Mouse (Mus musculus): ENCODE measurements around the gene Vmn2r118. TPM values are rescaled to one million over a fixed set of nuclear protein-coding genes. Genes with fewer than 3 reads are reported as not detected.

The Vmn2r118 gene
- polyA plus RNA-seq (2012; rRNA removed), result not detected in 2 replicates

DNA sequence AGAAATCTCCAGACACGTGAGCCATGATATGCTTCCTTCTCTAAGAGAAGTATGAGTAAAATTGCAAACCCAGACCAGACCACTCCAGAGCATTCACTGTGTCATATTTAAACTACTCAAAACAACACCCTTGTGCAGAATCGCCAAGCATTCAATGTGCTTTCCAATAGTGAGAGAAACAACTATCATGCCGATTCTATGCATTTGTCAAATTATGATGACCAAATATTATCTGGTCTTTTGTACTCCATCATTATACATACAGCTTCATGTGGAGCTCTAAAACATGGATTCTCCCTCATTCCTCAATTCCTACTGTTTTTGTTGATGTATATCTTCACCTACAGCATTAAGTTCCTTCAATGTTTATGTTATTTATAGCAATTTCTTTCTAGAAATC is at the start of gene Vmn2r118:
Vmn2r118 (minus strand) TSS at position 101 of the 400 bp plus-strand sequence.
- no peak for DNase-seq (ENCODE audit: extremely low spot score in 1 of 2, low spot score in 1 of 2)

DNA sequence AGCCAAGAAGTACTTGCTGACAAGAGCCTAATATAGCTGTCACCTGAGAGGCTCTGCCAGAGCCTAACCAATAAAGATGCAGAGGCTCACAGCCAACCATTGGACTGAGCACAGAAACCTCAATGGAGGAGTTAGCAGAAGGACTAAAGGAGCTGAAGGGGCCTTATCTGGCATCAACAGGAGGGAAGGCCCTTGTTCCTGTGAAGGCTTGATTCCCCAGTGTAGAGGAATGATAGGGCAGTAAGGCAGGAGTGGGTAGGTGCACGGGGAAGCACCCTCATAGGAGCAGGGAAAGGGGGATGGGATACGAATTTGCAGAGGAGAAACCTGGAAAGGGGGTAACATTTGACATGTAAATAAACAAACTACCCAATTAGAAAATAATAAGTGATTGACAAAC is 36.1 kb upstream of the Vmn2r118 start:
- DNase-seq (ENCODE audit: extremely low spot score in 1 of 2, low spot score in 1 of 2), result no peak

DNA sequence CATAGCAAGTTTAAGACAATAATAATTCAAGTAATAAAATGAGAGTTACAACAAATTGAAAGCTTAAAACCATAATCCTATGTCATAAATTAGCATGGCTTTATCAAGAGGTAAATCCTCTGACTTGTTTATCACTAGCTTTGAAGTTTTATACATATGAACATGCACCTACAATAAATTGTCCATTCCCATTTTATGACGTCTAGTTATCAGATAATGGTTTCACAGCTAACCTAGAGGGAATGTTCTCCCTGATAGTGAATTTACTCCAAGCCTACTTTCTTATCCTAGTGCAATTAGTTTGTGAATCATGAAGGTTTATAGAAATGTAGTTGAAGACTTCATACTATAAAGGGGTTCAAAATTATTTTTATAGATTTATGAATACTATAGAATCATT is 34.2 kb downstream of the Vmn2r118 start:
- no peak for DNase-seq (ENCODE audit: extremely low spot score in 1 of 2, low spot score in 1 of 2)

DNA sequence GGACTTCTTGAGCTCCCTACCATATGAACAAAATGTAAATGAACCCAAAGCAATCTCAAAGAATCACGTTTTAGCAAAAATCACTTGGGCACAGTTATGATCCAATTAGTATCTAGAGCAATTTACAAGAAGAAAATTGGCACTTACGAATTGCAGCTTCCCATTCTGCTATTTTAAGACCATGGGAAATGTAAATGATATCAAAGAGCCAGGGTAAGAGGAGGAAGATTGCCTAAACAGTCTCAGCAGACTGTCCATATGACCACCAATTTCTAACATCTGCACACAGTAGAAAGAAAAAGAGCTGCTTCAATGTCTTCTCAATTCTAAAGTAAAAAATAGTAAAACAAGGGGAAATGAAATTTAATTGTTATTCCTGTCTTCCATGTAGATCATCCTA is 63.2 kb downstream of the Vmn2r118 start:
- DNase-seq (ENCODE audit: extremely low spot score in 1 of 2, low spot score in 1 of 2), result no peak

DNA sequence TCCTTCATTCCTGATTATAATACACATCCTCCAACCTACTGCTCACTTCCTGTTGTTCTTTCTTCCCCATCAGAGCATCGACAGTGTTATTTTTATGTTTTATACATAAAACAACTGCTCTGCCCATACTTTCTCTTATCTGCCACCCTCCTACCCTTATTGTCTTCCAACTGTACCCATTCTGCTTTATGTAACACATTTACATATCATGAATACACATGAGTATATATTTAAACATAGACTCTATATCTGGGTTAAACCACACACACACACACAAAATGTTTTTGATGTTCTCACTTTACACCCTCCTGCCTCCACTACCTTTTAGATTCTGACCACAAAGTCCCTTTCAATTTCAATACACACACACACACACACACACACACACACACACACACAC is 76.5 kb downstream of the Vmn2r118 start:
- DNase-seq (ENCODE audit: extremely low spot score in 1 of 2, low spot score in 1 of 2), result no peak

Other genes starting within 250 kb of the Vmn2r118 start
- 20.6 and 24.0 TPM in 2 replicates for gene St6gal2, start 179.8 kb downstream of the Vmn2r118 start, polyA plus RNA-seq (2012; rRNA removed)
- 7.9 and 8.4 TPM in 2 replicates for gene Pot1b, start 87.4 kb upstream of the Vmn2r118 start, polyA plus RNA-seq (2012; rRNA removed)
- 0.10 and 0.15 TPM in 2 replicates for gene Adgre4, start 124.8 kb upstream of the Vmn2r118 start, polyA plus RNA-seq (2012; rRNA removed)